Mouse (Mus musculus): Measurements from ENCODE around the gene Bcr.
"Not testable (repeated sequence)": the region's sequence is repeated elsewhere in the genome, so short reads cannot be mapped to it uniquely, and the experiment has no call there.

Gene Bcr

GRCm38 (mm10) chr10:75060217-75060842 is at the start of gene Bcr:
TSS of gene Bcr (plus strand) at chr10:75060592.
- peak; percentile 87 for DNase-seq

- no peak for DNase-seq
These were observed 49.7 kb upstream of the Bcr start for GRCm38 (mm10) chr10:75010704-75011103.

GRCm38 (mm10) chr10:75015465-75015864 is 44.9 kb upstream of the Bcr start:
- no peak for DNase-seq

GRCm38 (mm10) chr10:75016481-75016880 is 43.9 kb upstream of the Bcr start:
- no peak for DNase-seq

GRCm38 (mm10) chr10:75020271-75020670 is 40.1 kb upstream of the Bcr start:
- DNase-seq, result no peak

GRCm38 (mm10) chr10:75021138-75021537 is 39.3 kb upstream of the Bcr start:
- DNase-seq, result peak; percentile 78

- DNase-seq, result no peak
These were observed 33.9 kb upstream of the Bcr start for GRCm38 (mm10) chr10:75026491-75026890.

GRCm38 (mm10) chr10:75028743-75029142 is 31.6 kb upstream of the Bcr start:
- DNase-seq, result no peak

GRCm38 (mm10) chr10:75029677-75030076 is 30.7 kb upstream of the Bcr start:
- no peak for DNase-seq

GRCm38 (mm10) chr10:75030234-75030633 is 30.2 kb upstream of the Bcr start:
- no peak for DNase-seq

GRCm38 (mm10) chr10:75031345-75032114 is 28.9 kb upstream of the Bcr start:
- no peak for DNase-seq

- DNase-seq, result peak; percentile 76
These were observed 28.0 kb upstream of the Bcr start, which contains the start of gene Rsph14 for GRCm38 (mm10) chr10:75032395-75032794. TSS of gene Rsph14 (minus strand) at chr10:75032586.

GRCm38 (mm10) chr10:75036883-75037379 is 23.5 kb upstream of the Bcr start, which contains the start of gene Rab36:
TSS of gene Rab36 (plus strand) at chr10:75037058.
- DNase-seq, result peak; percentile 98

- not testable (repeated sequence) for DNase-seq
These were observed 18.3 kb upstream of the Bcr start for GRCm38 (mm10) chr10:75042060-75042459.

- DNase-seq, result no peak
These were observed 15.9 kb upstream of the Bcr start for GRCm38 (mm10) chr10:75044459-75044858.

GRCm38 (mm10) chr10:75045831-75046230 is 14.6 kb upstream of the Bcr start:
- DNase-seq, result no peak

- no peak for DNase-seq
These were observed 11.7 kb upstream of the Bcr start for GRCm38 (mm10) chr10:75048711-75049110.

GRCm38 (mm10) chr10:75051364-75052074 is 8.9 kb upstream of the Bcr start:
- DNase-seq, result no peak

- DNase-seq, result no peak
These were observed 7.5 kb upstream of the Bcr start for GRCm38 (mm10) chr10:75052902-75053301.

GRCm38 (mm10) chr10:75053655-75054054 is 6.7 kb upstream of the Bcr start:
- no peak for DNase-seq

- DNase-seq, result peak; percentile 43
These were observed 6.3 kb upstream of the Bcr start for GRCm38 (mm10) chr10:75054125-75054524.

- DNase-seq, result no peak
These were observed 4.7 kb upstream of the Bcr start for GRCm38 (mm10) chr10:75055672-75056071.

GRCm38 (mm10) chr10:75056255-75056654 is 4.1 kb upstream of the Bcr start:
- DNase-seq, result no peak

Measured in lung, postnatal 10 days (tissue).